Mouse (Mus musculus) spleen, postnatal 36 days (tissue): ENCODE measurements around the gene Plet1.

Source experiments
- DNase-seq, 2 experiments: peaks; one replicate each; pipeline ENCODE4 v3.0.0; 2022; ENCODE audit warnings: low spot score in 2 of 2, mixed read lengths in 1 of 2

The Plet1 gene

DNA sequence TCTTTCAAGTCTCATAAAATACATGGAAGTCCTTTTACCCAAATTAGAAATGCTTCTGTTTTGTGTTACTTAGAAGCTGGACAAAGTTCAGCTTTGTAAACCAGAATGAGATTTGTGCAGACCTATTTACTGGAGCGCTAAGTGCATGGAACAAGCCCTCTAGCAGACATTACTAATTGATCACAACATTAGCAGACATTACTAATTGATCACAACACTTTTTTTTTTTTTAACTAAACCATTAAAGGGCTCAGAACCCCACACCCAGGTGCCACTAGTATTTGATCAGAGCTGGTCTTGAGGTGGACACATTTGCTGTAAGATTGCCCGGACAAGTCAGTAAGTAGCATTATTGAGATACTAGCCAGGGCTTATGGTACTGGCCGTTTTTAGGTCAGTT is 39.5 kb downstream of the Plet1 start:
- no peak for DNase-seq

- DNase-seq: no peak
These were observed 41.6 kb downstream of the Plet1 start for GRCm38 (mm10) chr9:50535930-50536329.

DNA sequence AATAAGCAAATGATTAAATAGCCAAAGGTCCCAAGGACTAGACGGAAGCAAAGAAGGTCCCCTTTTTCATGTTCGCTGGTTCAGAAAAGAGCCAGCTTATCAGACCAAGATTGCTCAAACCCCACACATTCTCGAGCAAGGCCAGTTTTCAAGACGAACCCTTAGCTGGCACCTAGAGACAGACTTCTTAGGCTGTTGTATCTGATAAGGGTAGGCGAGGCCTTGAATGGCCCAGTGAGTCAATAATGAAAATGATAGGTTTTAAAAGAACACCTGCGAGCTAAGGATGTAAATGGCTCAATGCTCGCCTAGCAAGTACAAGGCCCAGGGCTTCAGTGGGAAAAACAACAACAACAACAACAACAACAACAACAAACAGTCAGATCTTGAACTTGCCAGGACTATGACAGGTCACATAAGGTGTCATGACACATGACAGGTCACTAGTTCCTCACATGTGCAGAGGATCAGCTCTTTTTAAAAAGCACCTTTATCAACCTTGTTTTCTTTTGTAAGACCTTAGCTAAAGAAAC is 42.3 kb downstream of the Plet1 start:
- DNase-seq: no peak

DNA sequence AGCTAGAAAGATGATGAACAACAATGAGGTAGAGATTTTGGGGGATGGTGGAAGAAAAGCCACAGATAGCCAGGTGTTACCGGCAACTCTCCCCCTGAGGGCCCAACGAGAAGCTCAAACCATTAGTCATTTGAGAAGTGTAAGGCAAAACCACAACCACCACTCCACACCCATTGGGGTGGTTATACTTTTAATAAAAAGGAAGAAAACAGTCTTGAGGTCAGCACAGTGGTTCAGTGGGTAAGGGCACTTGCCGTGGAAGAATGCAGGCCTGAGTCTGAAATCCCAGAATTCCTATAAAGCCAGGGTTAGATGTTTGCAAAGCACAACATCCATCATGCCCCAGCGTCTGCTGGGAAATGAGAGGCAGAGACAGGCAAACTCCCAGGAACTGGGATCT is 43.0 kb downstream of the Plet1 start:
- DNase-seq: peak; percentile 46 to 51

GRCm38 (mm10) chr9:50540170-50540569 is 45.8 kb downstream of the Plet1 start:
- DNase-seq: peak; percentile 56 to 66

- DNase-seq: no peak
These were observed 48.1 kb downstream of the Plet1 start for GRCm38 (mm10) chr9:50542401-50542800.

- peak; percentile 77 to 81 for DNase-seq
These were observed 53.6 kb downstream of the Plet1 start for GRCm38 (mm10) chr9:50547859-50548478.

GRCm38 (mm10) chr9:50548936-50549335 is 54.6 kb downstream of the Plet1 start:
- no peak for DNase-seq

GRCm38 (mm10) chr9:50552206-50552605 is 57.9 kb downstream of the Plet1 start:
- DNase-seq: no peak

DNA sequence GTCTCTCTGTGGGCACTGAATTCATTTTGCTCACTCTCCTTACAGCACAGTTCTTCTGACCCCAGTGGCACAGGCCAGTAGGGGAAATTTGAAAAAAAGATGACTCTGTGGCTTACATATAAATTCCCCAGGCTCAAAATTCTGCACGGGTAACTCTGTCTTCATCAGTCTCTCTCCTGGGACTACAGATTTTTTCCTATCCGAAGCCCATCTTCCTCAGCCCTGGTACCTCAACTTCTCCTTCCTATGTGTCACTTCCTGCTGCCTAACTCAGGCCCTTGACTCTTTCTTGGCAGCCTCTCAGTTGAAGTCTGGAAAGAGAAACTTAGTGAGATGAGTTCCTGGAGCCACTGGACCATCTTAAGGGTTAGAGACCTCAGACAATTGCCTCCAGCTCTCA is 59.2 kb downstream of the Plet1 start:
- peak; percentile 57 to 60 for DNase-seq

- peak; percentile 79 for DNase-seq
These were observed 60.1 kb downstream of the Plet1 start, which contains the start of gene Il18 for GRCm38 (mm10) chr9:50554241-50555093. Gene Il18, plus strand, starts transcription at chr9:50554827.

DNA sequence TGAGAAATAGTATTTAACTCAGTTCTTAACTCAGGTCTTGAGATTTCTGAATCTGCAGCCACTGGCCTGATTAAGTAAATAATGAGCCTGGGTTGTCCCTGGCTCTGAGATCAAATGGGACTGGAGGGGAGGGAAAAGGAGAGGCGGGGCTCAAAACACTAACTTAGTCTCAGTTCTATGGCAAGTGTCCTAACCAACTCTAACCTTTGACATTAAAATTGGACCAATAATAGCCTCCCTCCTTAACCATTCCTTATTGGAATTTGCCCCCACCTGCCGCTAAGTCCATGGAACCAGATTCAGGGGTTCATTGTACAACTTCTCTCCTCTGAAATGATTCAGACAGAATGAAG is 60.7 kb downstream of the Plet1 start, which contains the start of gene Bco2:
Gene Bco2, minus strand, starts transcription at position 88 of the 353 bp plus-strand sequence.
- no peak for DNase-seq
